Mouse (Mus musculus): ENCODE measurements around the gene Dcp1b. TPM values are rescaled to one million over a fixed set of nuclear protein-coding genes. Genes with fewer than 3 reads are reported as not detected.

The Dcp1b gene
- total RNA-seq, 1 experiment: 2.5 TPM

- H3K9ac ChIP-seq (ENCODE audit: insufficient read depth, low read depth, low read length, poor library complexity, severe bottlenecking): no peak overlapping the region
- no peaks in the 10 kb centered on the region for H3K9me3 ChIP-seq (ENCODE audit: control insufficient read depth, insufficient read depth, low read depth, low read length)
- DNase-seq (ENCODE audit: low read depth, low spot score): no peak
- H3K4me1 ChIP-seq (ENCODE audit: control insufficient read depth in 2 of 2, insufficient read depth in 2 of 2, low read length in 2 of 2, poor library complexity in 1 of 2): no peaks in the 10 kb centered on the region
- no peak overlapping the region for H3K4me3 ChIP-seq (ENCODE audit: insufficient read depth in 1 of 2, low read depth in 1 of 2, low read length in 2 of 2, poor library complexity in 1 of 2, severe bottlenecking in 1 of 2)
- TF ChIP-seq ZNF384 (IDR thresholded peaks at IDR 0.05; ENCODE audit: low read depth, low read length): no peak
- no peak for TF ChIP-seq CHD2 (IDR thresholded peaks at IDR 0.05; ENCODE audit: low read depth, low read length)
- TF ChIP-seq HCFC1 (IDR thresholded peaks at IDR 0.05; ENCODE audit: borderline replicate concordance, insufficient read depth, low read length): no peak
- no peak for TF ChIP-seq MAFK (IDR thresholded peaks at IDR 0.05; ENCODE audit: insufficient read depth, low read depth, low read length)
- TF ChIP-seq ZC3H11A (IDR thresholded peaks at IDR 0.05; ENCODE audit: borderline replicate concordance, low read depth, low read length): no peak
- H3K27ac ChIP-seq (ENCODE audit: insufficient read depth, low read depth, low read length, poor library complexity, severe bottlenecking): no peak overlapping the region
- H3K36me3 ChIP-seq (ENCODE audit: control insufficient read depth, insufficient read depth, low read length, poor library complexity, severe bottlenecking): no peaks in the 10 kb centered on the region
- in situ Hi-C loops (cut with MboI; ENCODE audit: low sequenced_read_pairs in 2 of 2, unreplicated experiment in 2 of 2): no loop called here
Observed at GRCm38 (mm10) chr6:119235441-119235840, 60.4 kb downstream of the Dcp1b start.

GRCm38 (mm10) chr6:119236241-119236640, 61.2 kb downstream of the Dcp1b start, which contains the start of gene Cacna2d4:
Gene Cacna2d4, plus strand, starts transcription at chr6:119236526.
- TF ChIP-seq MAFK (IDR thresholded peaks at IDR 0.05; ENCODE audit: insufficient read depth, low read depth, low read length) (no peak), CHD2 (IDR thresholded peaks at IDR 0.05; ENCODE audit: low read depth, low read length) (no peak), HCFC1 (IDR thresholded peaks at IDR 0.05; ENCODE audit: borderline replicate concordance, insufficient read depth, low read length) (no peak), ZNF384 (IDR thresholded peaks at IDR 0.05; ENCODE audit: low read depth, low read length) (no peak), ZC3H11A (IDR thresholded peaks at IDR 0.05; ENCODE audit: borderline replicate concordance, low read depth, low read length) (no peak)
- Histone ChIP-seq H3K9me3 (ENCODE audit: control insufficient read depth, insufficient read depth, low read depth, low read length) (no peaks in the 10 kb centered on the region), H3K27ac (ENCODE audit: insufficient read depth, low read depth, low read length, poor library complexity, severe bottlenecking) (no peak within 1 kb of the TSS), H3K4me1 (ENCODE audit: control insufficient read depth in 2 of 2, insufficient read depth in 2 of 2, low read length in 2 of 2, poor library complexity in 1 of 2) (no peaks in the 10 kb centered on the region), H3K4me3 (ENCODE audit: insufficient read depth in 1 of 2, low read depth in 1 of 2, low read length in 2 of 2, poor library complexity in 1 of 2, severe bottlenecking in 1 of 2) (no peak within 1 kb of the TSS), H3K36me3 (ENCODE audit: control insufficient read depth, insufficient read depth, low read length, poor library complexity, severe bottlenecking) (no peaks in the 10 kb centered on the region), H3K9ac (ENCODE audit: insufficient read depth, low read depth, low read length, poor library complexity, severe bottlenecking) (no peak within 1 kb of the TSS; the same call in 1 of the 2 replicates)
- in situ Hi-C loops (cut with MboI; ENCODE audit: low sequenced_read_pairs in 2 of 2, unreplicated experiment in 2 of 2): no loop called here
- no peak for DNase-seq (ENCODE audit: low read depth, low spot score)

GRCm38 (mm10) chr6:119237427-119237989, 62.5 kb downstream of the Dcp1b start:
- Histone ChIP-seq H3K9ac (ENCODE audit: insufficient read depth, low read depth, low read length, poor library complexity, severe bottlenecking) (no peak overlapping the region), H3K4me3 (ENCODE audit: insufficient read depth in 1 of 2, low read depth in 1 of 2, low read length in 2 of 2, poor library complexity in 1 of 2, severe bottlenecking in 1 of 2) (no peak overlapping the region), H3K27ac (ENCODE audit: insufficient read depth, low read depth, low read length, poor library complexity, severe bottlenecking) (no peak overlapping the region), H3K4me1 (ENCODE audit: control insufficient read depth in 2 of 2, insufficient read depth in 2 of 2, low read length in 2 of 2, poor library complexity in 1 of 2) (no peaks in the 10 kb centered on the region), H3K9me3 (ENCODE audit: control insufficient read depth, insufficient read depth, low read depth, low read length) (no peaks in the 10 kb centered on the region), H3K36me3 (ENCODE audit: control insufficient read depth, insufficient read depth, low read length, poor library complexity, severe bottlenecking) (no peaks in the 10 kb centered on the region)
- DNase-seq (ENCODE audit: low read depth, low spot score): no peak
- in situ Hi-C loops (cut with MboI; ENCODE audit: low sequenced_read_pairs in 2 of 2, unreplicated experiment in 2 of 2): no loop called here
- TF ChIP-seq MAFK (IDR thresholded peaks at IDR 0.05; ENCODE audit: insufficient read depth, low read depth, low read length) (no peak), ZC3H11A (IDR thresholded peaks at IDR 0.05; ENCODE audit: borderline replicate concordance, low read depth, low read length) (no peak), HCFC1 (IDR thresholded peaks at IDR 0.05; ENCODE audit: borderline replicate concordance, insufficient read depth, low read length) (no peak), CHD2 (IDR thresholded peaks at IDR 0.05; ENCODE audit: low read depth, low read length) (no peak), ZNF384 (IDR thresholded peaks at IDR 0.05; ENCODE audit: low read depth, low read length) (no peak)

- H3K9ac ChIP-seq (ENCODE audit: insufficient read depth, low read depth, low read length, poor library complexity, severe bottlenecking): no peak overlapping the region
- in situ Hi-C loops (cut with MboI; ENCODE audit: low sequenced_read_pairs in 2 of 2, unreplicated experiment in 2 of 2): no loop called here
- DNase-seq (ENCODE audit: low read depth, low spot score): no peak
- TF ChIP-seq ZC3H11A (IDR thresholded peaks at IDR 0.05; ENCODE audit: borderline replicate concordance, low read depth, low read length) (no peak), ZNF384 (IDR thresholded peaks at IDR 0.05; ENCODE audit: low read depth, low read length) (no peak), HCFC1 (IDR thresholded peaks at IDR 0.05; ENCODE audit: borderline replicate concordance, insufficient read depth, low read length) (no peak), CHD2 (IDR thresholded peaks at IDR 0.05; ENCODE audit: low read depth, low read length) (no peak), MAFK (IDR thresholded peaks at IDR 0.05; ENCODE audit: insufficient read depth, low read depth, low read length) (no peak)
- H3K4me3 ChIP-seq (ENCODE audit: insufficient read depth in 1 of 2, low read depth in 1 of 2, low read length in 2 of 2, poor library complexity in 1 of 2, severe bottlenecking in 1 of 2): no peak overlapping the region
- no peak overlapping the region for H3K27ac ChIP-seq (ENCODE audit: insufficient read depth, low read depth, low read length, poor library complexity, severe bottlenecking)
- H3K4me1 ChIP-seq (ENCODE audit: control insufficient read depth in 2 of 2, insufficient read depth in 2 of 2, low read length in 2 of 2, poor library complexity in 1 of 2): no peaks in the 10 kb centered on the region
- no peaks in the 10 kb centered on the region for H3K36me3 ChIP-seq (ENCODE audit: control insufficient read depth, insufficient read depth, low read length, poor library complexity, severe bottlenecking)
- no peaks in the 10 kb centered on the region for H3K9me3 ChIP-seq (ENCODE audit: control insufficient read depth, insufficient read depth, low read depth, low read length)
Observed at GRCm38 (mm10) chr6:119239341-119240005, 64.4 kb downstream of the Dcp1b start.
